Mouse (Mus musculus): ENCODE data around the gene Ctbp1. TPM values are rescaled to one million over a fixed set of nuclear protein-coding genes. Genes with fewer than 3 reads are reported as not detected.
A peak's percentile ranks its signal among the peaks of the same experiment; 100 is the strongest.

Ctbp1 gene
- total RNA-seq (2021), result 100 to 1,000 TPM; 208 to 209 TPM

DNA sequence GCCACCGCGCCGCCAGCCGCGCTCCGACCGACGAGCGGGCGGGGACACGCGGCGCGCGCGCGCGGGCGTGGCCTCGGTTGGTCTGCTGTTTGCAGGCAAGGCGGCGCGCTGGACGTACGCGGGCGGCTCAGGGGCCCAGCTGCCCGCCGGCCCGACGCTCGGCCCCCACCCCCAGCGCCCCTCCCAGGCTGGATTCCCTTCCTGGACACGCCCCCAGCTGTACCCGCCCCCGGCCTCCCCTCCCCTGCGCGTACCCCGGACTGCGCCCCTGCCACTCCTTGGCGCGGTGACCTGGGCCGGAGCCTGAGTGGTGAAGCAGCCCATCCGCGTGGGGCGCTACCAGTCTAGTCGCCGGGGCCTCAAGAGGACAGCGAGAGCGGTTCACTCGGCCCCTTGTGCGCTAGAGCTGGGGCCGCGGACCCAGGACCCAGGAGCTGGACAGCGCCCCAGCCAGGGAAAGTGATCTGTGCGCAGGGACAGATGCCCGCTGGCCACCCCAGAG, at the start of gene Ctbp1:
TSS of gene Ctbp1 (minus strand) at position 42 of the 502 bp plus-strand sequence.
- peak; percentile 89 for DNase-seq (ENCODE audit: low spot score)
- intact Hi-C loops (cut with DNase I), result loop anchor here (1.0 to 5.0 kb wide), 2 partner anchors 62 to 103 kb away; partner anchors contain the start of genes Maea and Uvssa

- no peak for DNase-seq (ENCODE audit: low spot score)
- intact Hi-C loops (cut with DNase I), result no loop called here
Measured at GRCm38 (mm10) chr5:33324491-33324890, 49.7 kb upstream of the Ctbp1 start.

DNA sequence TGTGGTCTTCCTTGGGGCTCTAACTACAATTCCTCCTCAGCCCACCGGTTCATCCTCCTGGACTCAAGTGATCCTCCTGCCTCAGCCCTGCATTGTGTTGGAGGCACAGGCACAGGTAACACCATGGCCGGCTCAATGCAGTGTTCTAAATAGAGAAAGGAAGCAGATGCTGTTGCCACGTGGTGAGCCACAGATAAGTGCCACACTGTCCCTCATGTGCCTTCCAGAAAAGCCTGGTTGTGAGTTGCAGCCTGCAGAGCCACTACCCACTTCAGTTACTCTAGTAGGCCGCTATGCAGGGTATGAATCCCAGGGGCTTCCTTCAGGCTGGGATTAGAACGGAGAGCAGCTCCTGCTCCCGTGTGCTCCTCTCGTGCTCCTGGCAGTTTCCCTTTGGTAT, 37.4 kb upstream of the Ctbp1 start:
- intact Hi-C loops (cut with DNase I), result no loop called here
- no peak for DNase-seq (ENCODE audit: low spot score)

DNA sequence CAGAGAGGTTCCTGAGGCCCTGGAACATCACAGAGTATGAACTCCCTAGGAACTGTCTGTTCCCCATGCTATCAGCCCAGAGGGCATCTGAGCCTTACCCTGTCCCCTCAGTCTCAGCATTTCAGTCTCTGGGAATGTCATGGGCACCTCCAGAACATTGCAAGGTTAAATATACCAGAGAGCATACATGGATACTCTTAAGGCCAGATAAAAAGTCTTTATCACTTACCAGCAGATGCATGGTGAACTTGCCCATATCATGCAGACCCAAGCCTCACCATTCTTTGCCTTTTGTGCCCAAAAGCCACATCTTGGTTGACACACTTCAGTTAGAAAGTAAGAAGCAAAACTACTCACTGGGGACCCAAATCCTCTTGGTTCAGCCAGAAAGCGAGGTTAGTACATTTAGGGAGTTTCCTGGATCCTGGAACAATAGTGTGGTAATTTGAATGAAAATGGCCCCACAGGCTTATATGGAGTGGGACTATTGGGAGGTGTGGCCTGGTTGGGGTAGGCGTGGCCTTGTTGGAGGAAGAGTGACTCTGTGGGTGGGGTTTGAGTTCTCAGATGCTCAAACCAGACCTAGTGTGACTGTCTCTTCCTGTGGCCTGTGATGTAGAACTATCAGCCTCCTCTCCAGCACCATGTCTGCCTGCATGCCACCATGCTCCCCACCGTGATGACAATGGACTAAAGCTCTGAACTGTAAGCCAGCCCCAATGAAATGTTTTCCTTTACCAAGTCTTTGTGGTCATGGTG, 36.1 kb upstream of the Ctbp1 start:
- no peak for DNase-seq (ENCODE audit: low spot score)
- intact Hi-C loops (cut with DNase I), result no loop called here

DNA sequence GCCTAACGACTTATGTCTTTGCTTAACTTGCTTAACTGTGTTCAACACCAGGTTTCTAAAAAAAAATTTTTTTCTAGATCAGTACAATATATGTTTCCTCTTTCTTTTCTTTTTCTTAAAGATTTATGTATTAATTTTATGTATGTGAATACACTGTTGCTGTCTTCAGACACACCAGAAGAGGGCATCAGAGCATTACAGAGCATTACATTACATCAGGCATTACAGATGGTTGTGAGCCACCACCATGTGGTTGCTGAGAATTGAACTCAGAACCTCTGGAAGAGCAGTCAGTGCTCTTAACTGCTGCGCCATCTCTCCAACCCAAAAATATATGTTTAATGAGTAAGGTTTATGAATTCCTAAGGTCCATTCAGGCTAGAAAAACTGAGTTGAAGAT, 27.0 kb upstream of the Ctbp1 start:
- intact Hi-C loops (cut with DNase I), result no loop called here
- no peak for DNase-seq (ENCODE audit: low spot score)

- no peak for DNase-seq (ENCODE audit: low spot score)
- intact Hi-C loops (cut with DNase I), result loop anchor here (5.0 kb wide), 1 partner anchor 95 kb away; no protein-coding TSS in a partner anchor
Measured at GRCm38 (mm10) chr5:33297164-33297563, 22.4 kb upstream of the Ctbp1 start.

DNA sequence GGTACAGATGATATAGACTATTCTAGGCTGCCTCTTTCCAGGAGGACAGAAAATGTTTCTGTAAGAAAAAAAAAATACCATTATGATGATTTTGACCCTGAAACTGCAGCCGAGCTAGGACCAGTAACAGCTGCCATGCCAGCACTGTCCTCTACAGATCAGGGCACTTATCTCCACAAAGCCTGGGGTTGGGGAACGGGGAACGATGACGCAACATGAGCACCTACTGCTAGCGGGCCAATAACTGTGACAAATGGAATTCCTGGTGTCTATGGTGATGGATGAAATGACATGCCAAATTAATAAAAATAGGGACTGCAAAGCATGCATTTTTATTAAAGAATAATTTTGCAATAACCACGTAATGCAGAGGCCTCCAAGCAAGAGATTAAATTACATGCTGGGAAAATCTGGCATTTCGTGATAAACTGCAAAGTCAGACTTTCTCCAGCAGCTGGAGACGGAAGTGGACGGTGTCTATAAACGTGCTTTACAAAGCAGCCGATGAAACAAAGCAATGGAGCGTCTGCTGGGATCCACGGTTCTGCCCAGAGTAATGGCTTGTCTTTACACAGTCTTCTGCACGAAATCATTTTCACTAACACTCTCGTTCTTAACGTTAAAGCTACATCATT, 19.1 kb upstream of the Ctbp1 start:
- intact Hi-C loops (cut with DNase I), result no loop called here
- DNase-seq (ENCODE audit: low spot score), result no peak

- DNase-seq (ENCODE audit: low spot score), result no peak
Measured at GRCm38 (mm10) chr5:33283951-33284350, 9.2 kb upstream of the Ctbp1 start.

DNA sequence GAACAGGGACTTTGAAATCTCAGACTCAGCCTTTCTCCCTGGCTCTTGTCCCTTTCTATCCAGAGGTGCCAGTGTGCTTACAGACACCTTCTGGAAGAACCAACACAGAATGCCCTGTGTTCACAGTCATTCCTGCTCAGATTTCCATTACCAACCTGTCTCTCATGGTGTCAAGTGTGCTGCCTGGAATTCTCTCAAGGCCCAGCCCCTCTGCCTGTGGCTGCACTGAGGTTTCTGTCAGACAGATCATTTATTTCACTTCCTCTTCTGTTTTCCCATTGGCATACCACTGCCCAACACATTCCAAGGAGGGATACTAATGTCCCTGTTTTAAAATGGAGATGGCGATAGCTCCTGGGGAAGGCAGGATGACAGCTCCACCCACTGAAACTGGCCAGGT, 6.6 kb upstream of the Ctbp1 start:
- intact Hi-C loops (cut with DNase I), result no loop called here
- no peak for DNase-seq (ENCODE audit: low spot score)

More at GRCm38 (mm10) chr5:33283951-33284350, 9.2 kb upstream of the Ctbp1 start:
- intact Hi-C loops (cut with DNase I), result no loop called here

DNA sequence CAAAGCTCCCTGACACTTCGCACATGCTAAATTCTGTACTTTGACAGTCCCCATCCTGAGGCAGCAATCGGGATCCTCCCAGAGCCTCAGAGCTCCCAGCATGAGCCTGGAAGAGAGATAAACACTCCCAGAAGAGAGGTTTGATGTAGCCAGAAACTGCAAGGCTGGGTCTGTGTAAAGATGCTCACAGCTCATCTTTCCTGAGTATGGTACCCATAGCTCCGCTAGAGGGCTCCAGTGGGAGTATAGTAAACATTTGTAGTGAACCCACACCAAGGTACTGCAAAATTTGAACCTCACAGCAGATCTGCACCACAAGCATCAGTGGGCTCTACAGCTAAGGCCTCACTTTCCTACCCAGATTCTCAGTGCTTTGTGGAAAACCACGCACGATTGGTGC, 4.2 kb upstream of the Ctbp1 start:
- intact Hi-C loops (cut with DNase I), result loop anchor here (5.0 kb wide), 1 partner anchor 58 kb away; the partner anchor contains the start of gene Maea

DNA sequence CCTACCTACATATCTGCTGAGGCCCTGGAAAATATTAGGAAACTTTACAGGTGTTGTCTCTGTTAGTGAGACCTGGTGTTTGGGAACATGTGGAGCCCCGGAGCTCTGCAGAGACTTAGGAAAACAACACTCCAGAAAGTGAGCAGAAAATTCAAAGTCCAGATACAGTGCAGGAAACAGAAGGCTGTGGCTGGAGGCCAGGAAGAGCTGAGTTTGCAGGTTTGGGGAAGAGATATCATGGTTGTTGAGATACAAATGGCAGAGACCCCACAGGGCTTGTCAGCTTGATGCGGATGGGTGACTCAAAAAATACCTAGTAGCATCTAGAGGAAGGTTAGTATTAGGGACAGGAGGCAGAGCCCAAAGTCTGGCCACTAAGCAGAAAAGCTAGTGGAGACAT, 2.5 kb upstream of the Ctbp1 start:
- intact Hi-C loops (cut with DNase I), result loop anchor here (5.0 kb wide), 1 partner anchor 60 kb away; the partner anchor contains the start of gene Maea
- no peak for DNase-seq (ENCODE audit: low spot score)

More for the DNA sequence above, 4.2 kb upstream of the Ctbp1 start:
- DNase-seq (ENCODE audit: low spot score), result no peak

DNA sequence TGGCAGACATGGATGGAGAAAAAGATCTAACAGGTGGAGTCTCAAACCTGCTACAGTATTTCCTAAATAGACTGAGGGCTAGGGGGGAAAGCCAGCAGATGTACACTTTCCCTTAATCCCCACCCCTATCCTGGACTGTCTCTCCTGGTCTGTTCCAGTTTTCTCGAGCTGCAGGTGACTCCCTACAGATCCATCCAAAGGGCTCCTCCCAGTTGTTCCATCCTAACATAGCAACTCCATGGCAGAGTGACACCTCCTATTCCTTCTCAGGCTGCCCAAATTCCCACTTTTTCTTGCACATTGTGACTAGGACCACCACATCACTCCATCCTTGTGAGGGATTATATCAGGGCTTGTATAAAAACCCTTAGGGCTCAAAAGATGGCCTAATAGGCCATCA, 960 bp upstream of the Ctbp1 start:
- no peak for DNase-seq (ENCODE audit: low spot score)
- intact Hi-C loops (cut with DNase I), result loop anchor here (1.0 to 5.0 kb wide), 2 partner anchors 62 to 103 kb away; partner anchors contain the start of genes Maea and Uvssa

DNA sequence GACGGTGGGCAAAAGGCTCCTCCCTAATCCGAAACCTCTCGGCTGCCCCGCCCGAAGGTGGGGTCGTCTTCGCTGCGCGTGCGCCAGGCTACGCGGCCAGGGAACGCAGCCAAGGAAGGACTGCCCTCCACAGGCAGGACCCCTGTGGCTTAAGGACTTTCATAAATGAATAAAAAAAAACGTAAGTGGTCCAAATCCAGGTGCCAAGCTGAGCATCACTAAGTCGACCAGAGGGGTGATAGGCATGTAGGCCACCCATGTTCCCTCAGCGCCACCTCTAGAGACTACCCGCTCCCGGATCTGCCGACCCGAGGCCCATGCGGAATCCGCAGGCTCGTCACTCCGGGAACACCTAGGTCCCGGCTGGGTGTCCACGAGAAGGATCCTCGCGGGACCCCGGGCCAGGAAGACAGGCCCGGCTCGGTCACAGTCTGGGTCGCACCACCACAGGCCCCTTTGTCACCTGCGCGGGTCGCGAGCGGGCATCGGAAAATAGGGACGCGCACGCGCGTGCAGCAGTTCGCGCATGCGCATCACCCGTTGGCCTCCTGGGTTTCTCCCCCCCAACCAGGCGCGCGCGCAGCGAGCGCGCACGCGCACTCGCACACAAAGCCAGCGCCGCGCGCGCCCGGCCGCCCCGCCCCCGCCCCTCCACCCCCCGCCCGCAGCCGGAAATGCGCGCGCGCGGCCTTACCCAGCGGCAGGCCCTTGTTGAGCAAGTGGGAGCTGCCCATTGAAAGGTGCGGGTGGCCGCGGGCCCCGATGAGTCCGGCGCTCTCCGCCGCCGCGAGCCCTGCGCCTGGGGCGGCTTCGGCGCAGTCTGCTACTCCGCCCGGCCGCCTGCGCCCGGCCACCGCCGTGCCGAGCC, 475 bp downstream of the Ctbp1 start:
- peak; percentile 84 for DNase-seq (ENCODE audit: low spot score)
- intact Hi-C loops (cut with DNase I), result no loop called here

DNA sequence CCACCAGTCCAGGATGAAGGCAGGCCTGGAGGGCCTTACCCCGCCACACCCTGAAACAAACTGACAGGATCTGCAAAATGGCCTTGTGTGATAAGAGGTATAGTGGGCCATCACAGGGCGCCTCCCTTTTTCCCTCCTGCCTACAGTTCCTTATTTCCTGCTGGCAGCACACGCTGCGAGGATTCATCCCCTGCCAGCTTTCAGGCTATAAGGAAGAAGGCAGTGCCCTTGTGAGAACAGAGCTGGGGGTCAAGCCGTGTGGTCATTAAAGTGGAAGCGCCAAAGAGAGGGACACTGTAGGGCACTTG, 1.1 kb downstream of the Ctbp1 start:
- no peak for DNase-seq (ENCODE audit: low spot score)
- intact Hi-C loops (cut with DNase I), result no loop called here

GRCm38 (mm10) chr5:33272845-33273776, 1.7 kb downstream of the Ctbp1 start:
- intact Hi-C loops (cut with DNase I), result no loop called here

GRCm38 (mm10) chr5:33272146-33272545, 2.6 kb downstream of the Ctbp1 start:
- DNase-seq (ENCODE audit: low spot score), result no peak
- intact Hi-C loops (cut with DNase I), result no loop called here

More at GRCm38 (mm10) chr5:33272845-33273776, 1.7 kb downstream of the Ctbp1 start:
- DNase-seq (ENCODE audit: low spot score), result no peak

DNA sequence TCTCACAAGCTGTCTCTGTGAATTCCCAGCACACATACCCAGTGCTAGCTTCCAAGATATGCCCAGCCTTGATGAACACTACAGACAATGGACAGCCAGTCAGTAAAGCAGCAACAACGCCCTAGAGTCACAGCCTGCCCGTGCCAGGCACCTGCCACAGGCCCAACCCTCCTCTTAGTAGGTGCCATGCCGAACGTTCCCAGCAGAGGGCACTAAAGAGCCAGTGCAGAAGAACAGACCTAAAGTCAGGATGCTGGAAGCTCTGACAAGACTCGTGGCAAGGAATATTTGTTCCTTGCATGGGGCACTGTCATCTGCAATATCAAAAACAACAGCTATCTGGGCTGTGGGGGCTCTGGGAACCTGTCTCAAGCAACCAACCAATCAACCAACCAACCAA, 4.2 kb downstream of the Ctbp1 start:
- intact Hi-C loops (cut with DNase I), result loop anchor here (1.0 kb wide), 1 partner anchor 67 kb away; no protein-coding TSS in a partner anchor
- peak; percentile 48 for DNase-seq (ENCODE audit: low spot score)

DNA sequence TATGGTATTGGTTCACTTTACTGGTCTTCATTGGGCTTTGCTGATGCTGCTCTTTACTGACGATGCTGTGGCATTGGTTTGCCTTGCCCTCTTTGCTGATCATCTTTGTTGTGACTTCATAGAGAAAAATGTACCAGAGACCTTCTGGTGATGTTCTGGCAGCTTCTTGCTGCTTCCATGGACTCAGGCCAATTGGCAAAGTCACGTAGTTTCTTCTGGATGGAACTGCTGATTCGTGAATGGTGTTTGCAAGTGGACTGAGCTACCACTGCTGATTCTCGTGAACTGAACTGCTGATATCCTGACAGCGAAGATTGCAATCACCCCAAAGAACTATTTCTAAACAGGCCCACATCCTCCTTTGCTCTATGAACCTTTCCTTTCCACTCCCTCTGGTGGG, 20.4 kb downstream of the Ctbp1 start:
- intact Hi-C loops (cut with DNase I), result no loop called here
- no peak for DNase-seq (ENCODE audit: low spot score)

- intact Hi-C loops (cut with DNase I), result no loop called here
- no peak for DNase-seq (ENCODE audit: low spot score)
Measured at GRCm38 (mm10) chr5:33248186-33248585, 26.6 kb downstream of the Ctbp1 start.

Measured in heart, postnatal 25 days (tissue).